Mouse (Mus musculus) cerebellum, postnatal 10 days (tissue): ENCODE measurements around the gene Slc44a3.

Source experiments
- DNase-seq, 2 experiments: peaks; one replicate each; pipeline ENCODE4 v3.0.0; 2021; ENCODE audit warnings: mixed read lengths in 2 of 2

Gene Slc44a3

DNA sequence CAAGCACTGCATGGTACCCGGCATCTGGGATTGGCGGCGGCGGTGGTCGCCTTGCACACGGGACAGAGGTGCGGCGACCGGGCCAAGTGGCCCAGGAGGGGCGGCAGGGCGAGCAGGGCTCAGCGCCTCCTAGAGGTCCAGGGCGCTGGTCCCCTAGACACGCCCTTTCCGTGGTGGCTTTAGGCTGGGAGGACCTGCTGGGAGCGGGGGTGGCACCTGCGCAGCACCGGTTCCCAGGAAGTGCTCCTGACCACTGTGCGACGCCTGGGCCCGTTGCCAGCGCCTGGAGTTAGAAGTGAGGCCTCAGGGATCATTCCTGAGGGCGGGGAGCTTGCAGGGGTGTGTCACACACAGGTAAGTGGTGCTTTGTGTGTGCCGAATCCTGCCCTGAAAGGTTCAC lies at the start of gene Slc44a3:
Gene Slc44a3, minus strand, starts transcription at position 229 of the 400 bp plus-strand sequence.
- DNase-seq: peak; percentile 43 to 45

DNA sequence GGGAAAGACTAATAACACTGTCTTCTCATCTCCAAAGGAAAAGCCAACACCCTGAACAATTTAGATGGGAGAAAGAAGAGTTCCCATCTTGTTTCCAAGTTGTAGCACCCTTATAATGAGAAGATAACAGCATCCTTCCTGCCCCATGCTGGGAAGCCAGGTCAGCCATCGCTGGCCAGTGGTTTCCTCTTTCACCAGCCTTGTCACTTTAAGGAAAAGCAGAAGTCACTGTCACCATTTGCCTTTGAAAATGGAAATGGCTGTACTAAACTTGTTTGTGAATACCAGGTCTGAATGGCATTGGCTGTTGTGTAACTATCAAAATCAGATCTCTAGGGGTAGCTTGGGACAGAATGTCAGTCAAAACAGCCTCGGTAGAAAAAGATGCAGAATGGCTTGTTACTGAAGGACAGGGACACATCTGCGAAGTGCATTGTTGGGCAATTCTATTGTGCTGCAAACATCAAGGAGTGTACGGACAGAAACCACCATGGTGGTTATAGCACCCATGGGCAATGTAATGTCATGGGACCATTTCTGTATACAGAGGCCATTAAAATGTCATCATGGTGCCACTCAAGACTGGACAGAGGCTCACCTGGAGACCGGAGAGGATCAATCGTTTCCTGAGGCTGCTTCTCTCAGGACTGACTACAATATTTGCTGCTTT lies 47.8 kb upstream of the Slc44a3 start:
- DNase-seq: no peak

DNA sequence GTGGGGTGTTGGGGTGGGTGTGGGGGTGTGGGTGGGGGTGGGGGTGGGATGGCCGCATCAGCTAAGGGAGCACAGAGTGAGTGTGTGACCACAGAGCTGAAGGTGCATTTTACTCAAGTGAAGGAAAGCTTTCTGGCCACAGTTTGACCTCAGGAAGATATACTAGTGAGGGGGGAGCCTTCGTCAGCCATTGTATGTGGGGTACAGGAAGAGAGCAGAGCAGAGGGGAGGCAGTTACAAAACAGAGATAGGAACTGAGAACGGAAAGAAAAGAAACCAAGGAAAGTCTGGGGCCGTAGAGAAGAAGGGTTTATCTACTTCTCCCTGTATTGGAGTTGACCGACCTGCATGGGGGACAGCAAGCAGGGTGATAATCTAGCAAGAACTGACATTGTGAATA lies 47.2 kb upstream of the Slc44a3 start:
- DNase-seq: no peak

DNA sequence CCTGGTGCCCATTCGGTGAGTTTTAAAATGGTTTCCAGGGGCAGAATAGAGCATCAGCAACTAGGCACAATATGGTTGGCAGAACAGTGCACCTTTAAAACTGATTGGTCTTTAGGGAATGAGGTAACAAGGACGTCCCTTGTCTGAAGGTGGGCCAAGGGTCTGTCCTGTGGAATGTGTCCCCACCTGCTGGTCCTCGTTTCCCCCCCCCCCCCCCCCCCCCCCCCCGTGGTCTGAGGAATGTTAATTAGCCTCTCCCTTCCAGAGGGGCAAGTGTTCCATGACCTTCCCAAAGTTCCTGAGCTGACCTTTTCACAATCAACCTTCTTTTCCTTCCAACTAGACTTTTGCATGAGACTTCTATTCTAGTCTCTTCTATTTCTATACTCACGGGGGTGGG lies 46.5 kb upstream of the Slc44a3 start:
- DNase-seq: no peak

DNA sequence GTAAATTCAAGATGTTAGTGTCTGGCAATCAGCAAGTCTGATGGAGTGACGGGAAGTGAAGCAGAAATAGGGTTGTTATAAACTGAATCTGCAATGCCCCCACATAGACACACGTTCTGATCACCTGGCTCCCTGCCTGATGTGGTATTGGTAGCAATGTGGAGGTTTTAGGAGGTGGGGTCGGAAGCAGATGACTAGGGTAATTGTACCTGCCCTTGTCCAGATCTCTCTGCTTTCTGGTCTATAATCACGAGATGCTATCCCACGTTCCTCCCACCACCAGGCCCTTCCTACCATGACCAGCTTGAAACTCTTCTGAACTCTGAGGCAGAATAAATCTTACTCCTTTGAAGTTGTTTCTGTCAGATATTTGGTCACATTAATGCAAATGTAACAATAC lies 45.4 kb upstream of the Slc44a3 start:
- no peak for DNase-seq

DNA sequence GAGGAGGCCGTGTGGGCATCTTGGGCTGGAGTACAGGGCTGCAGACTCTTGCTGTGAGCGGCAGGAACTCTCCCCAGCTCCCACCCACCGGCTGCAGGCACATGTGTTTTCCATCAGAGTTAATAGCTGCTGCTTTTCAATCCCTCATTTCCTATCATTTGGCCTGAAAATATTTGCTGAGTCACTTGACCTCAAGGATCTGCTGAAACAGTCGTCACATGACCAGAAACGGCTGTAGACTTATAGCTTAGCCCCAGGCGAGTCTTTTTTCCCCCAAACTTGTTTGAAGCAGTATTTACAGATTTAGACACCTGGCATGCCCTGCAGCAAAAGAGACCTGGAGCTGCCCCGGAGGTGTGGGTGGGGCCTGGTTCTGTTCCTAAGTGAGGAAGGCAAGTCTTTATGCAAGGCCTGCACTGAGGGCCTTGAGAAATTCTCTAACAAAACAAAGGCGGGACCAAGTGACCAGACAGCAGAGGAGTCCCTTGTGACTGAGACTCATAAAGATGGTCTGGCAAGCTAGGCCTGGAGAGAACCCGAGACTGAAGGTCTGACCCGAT lies 44.9 kb upstream of the Slc44a3 start:
- DNase-seq: no peak

DNA sequence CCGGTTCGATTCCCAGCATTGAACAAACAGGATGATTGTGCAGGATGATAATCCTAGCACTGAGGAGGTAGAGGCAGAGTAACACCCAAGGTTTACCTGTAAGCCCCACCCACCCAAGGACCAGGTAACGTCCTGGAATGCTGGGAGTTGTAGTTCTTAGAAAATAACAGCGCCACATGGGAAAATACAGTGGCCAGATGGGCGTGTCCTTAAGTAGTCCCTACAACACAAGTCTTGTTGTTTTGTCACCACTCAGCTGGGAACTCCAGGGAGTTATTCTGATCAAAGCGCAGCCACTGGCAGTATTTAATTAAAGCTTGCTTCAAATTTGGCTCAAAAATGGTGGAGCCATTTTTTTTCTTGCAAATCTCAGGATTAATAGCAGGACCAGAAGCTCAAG lies 44.2 kb upstream of the Slc44a3 start:
- DNase-seq: no peak

DNA sequence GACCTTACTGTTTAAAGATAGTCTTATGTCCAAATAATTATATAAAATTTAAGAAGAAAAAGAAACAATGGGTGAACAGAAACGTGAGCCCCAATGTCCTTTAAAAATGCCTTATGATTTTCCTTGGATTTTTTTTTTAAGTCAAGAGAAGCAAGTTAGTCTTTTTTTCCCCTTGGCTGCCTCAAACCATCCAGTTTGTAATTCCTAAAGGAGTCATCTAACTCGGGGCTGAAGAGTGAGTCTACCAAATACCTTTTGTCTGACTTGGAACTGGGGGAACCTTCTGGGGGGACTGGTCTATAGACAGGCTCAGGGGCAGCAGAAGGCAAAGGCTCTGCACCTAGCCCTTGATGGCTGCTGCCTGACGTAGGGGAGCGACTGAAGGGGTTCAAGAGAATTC lies 42.2 kb upstream of the Slc44a3 start:
- DNase-seq: no peak

DNA sequence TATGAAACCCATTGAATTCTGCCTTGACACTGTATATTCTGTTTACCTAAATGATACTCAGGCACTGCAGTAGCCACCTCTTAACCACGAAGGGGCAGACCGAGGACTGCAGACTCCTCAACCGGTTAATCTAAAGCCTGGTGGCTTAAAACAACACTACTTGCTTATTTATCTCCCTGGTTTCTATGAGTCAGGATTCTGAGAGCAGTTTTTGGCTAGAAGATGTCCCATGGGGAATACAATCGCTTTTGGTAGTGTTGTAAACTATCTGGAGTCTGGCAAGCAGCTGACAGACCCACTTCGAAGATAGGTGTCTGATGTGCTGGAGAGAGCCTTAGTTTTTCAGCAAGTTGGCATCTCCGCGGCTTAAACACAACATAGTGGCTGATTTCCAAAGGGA lies 41.7 kb upstream of the Slc44a3 start:
- DNase-seq: no peak

DNA sequence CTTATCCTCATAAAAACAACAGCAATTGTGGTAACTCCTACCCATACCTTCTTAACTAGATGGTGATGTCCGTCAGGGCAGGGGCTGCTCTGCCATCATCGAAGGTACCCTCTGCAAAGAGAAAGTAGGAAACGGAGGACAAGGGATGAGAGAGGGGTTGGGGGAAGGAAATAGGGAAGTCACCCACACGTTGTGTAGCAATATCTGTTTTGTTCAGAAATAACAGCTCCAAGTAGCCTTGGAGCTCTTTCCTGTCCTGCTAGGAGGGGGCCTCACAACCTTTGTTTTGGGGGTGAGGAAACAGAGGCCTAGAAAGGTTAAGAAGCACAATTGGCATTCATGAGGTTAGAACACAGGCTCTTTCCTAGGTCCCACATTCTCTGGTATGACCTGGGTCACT lies 39.3 kb upstream of the Slc44a3 start:
- no peak for DNase-seq

DNA sequence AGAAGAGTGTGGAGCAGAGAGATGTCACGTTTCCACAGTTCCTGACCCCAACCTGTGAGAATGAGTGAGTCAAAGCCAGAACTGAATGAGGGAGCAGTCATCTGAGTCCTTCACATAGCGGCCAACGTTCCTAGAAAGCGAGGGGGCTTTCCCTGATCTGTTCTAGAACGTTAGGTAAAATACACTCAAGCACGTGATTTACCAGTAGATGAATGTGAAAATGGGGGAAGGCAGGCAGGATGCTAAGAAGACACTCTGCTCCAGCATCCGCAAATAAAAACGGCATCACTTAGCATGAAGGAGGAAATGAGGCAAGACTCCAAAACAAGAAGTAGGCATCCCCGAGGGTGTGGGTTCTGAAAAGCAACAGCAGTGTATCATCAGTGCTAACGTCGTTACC lies 38.4 kb upstream of the Slc44a3 start:
- DNase-seq: no peak

DNA sequence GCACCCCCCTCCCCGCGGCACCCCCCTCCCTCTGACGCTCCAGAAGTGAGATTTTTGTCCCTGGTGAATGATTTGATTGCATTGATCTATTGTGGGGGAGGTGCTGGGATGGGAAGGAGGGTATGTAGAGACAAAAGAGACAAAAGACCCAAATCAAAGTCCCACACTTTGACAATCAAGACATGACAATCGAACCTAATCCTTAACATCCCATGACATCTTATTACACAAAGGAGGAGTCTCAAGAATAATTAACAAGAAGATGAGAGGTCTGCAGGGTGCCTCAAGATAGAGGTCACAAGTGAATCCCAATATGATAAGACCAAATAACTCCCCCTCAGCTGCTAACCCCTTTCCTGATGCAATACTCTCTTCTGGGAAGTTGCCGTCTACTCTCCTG lies 37.6 kb upstream of the Slc44a3 start:
- DNase-seq: no peak

DNA sequence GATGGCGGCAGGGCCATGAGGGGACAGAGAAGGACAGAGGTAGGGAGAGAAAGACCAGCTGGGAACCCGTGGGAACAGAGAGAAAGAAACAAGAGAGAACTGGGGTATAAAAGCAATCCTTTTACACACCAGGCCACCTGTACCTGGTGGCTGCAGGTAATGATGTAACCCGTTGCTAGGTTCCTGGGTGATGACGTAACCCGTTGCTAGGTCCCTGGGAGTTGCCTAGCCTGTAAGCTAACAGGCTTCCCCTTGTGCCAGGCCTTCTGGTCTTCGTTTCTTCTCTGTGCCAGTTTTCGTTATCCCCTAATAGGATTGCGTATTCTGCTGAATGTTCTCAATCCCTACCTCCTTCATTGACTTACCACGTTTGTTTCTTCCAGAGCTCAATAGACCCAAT lies 36.8 kb upstream of the Slc44a3 start:
- no peak for DNase-seq

DNA sequence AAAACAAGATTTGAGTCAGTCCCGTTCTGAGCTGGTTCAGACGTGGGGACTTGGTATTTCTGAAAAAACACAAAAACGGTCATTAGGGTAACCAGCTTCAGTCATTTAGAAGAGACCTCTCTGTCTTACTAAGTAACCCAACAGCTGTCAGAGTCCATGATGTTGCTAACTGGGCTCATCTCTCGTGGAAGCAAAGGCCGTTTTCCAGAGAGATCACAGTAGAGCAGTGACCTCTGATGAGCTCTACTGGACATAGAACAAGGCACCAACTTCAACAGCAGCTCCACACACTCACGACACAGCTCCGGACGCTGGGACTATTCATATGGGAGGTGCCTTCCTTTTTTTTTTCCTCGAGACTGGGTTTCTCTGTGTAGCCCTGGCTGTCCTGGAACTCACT lies 35.7 kb upstream of the Slc44a3 start:
- no peak for DNase-seq

DNA sequence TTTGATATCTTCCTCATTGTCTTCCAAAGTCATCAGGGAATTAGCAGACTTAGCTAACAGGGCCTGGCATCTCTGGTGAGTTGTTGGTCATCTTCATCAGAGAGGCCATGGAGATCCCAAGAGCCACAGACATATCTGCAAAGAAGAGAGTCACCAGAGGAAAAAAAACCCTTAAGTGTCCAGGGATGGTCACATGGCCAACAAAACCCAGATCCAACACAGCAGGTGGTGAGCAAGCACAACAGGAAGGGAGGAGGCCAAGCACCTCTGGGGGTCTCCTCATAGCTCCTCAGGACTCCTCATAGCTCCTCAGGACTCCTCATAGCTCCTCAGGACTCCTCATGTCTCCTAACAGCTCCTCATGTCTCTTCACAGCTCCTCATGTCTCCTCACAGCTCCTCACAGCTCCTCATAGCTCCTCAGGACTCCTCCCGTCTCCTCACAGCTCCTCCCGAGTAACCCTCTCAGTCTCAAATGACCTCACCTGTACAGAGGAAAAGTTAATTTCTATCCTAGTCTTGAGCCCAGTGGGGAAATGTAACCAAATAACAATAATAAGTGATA lies 35.2 kb upstream of the Slc44a3 start:
- DNase-seq: no peak

DNA sequence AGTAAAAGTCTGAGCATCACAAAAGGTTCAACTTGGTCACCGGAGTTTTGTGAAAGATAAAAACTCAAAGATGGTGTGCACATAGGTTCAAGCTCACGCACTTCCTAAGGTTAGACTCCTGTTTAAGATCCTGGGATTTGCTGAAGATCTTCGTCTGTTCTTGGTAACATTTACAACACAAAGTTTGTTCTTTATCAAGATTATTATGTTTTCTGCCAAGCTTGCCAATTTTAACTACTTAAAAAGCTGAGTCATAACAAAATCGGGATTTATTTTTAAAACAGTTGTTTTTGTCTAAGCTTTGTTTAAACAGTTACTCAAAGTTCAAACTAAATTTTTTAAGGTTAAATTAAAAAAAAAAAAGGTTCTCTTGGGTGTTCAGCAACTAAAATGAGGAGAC lies 34.7 kb upstream of the Slc44a3 start:
- no peak for DNase-seq

DNA sequence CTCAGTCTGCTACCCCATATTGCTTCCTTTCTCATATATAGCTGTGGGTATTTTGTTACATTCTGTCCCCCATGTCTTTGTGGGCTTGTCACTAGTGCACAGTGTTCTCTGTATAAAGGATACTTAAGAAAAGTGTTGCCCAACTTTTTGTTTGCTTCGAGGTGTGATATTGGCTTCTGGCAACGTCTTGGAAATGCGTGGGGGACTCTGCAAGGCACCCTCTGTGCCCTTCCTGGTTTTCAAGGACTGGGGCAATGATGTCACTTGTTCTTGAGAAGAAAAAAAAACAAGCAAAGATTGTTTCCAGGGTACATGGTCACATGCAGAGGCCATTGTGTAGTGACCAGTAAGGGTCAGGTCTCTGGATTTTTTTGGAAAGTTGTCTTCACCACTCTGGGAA lies 29.6 kb upstream of the Slc44a3 start:
- DNase-seq: no peak

DNA sequence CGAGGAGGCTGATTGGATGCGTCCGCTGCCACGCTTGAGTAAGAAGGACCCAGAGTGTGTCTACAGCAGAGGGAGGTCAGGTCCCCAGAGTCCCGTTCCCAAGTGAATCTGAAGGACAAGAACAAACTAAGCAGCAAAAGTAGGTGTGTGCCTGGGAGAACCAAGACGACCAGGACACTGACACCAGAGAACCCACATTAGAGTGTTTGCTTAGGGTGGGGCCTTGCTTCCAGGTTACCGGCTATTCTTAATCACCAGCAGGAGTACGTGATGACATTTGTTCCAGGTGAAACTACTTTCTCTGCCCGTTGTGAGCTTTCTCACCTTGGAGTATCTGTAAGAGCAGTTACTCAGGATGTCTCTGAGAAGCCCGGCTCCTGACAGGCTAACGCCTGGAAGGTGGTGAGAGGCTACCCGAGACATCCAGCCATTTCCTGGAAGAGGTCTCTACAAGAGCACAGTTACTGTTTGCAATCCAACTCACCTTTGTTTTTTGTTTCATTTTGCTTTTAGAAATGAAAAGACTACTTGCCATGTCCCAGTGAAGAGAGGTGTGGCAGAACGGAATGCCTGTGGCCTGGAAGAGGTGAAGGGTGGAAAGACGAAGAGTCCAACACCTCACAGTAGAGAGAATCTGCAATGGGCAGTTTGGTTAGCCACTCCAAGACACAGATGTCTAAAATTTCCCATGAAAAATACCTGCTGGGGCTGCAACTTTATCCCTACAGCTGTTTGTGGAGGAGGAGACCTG lies 28.1 kb upstream of the Slc44a3 start:
- DNase-seq: no peak

DNA sequence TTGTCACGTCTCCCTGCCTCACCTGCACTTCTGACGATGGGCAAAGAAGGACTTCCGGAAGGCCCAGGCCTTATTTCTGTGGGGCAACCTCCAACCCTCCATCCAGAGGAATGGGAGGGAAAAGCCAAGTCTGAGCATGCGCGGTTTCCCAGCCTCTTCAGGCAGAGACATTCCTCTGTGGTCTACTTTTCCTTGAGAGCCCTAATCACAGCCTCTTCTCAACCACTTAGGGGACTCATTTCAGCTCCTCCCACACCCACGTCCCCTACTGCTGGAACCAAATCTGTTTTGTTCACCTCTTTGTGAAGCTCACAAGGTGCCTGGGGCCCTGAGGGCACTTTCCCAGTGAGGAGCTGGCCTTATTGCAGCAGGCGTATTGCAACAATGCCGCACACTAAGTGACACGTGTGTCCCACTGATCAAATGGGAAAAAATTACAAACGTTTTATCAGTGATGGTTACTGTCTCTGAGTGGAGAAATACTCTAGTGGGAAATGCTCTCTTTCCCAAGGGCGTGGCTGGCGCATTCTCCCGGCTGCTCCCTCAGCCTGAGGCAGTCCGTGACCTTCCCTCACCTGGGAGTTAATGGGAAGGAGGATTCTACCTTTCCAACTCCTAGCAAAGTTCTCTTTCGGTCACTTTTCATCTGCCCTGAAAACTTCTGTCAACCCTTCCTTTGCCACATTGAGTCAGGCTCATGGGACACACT lies 27.4 kb upstream of the Slc44a3 start:
- no peak for DNase-seq

DNA sequence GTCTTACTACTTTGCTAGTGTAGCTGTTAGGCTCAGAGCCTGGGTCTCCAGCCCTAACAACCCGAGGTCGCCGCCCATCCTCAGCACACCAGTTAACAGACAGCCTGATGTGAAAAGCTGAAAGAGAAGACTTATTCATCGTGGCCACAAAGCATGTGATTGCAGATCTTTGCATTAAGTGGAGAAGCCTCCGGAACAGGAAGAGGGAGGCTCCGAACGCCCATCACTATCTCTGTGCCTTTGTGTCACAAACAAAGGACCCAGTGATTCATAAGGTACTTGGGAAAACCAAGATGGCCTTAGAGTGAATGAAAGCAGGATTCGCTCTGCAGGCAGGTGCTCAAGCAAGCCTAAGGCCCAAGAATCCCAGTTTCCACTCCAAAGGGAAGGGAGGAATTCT lies 26.7 kb upstream of the Slc44a3 start:
- DNase-seq: no peak

DNA sequence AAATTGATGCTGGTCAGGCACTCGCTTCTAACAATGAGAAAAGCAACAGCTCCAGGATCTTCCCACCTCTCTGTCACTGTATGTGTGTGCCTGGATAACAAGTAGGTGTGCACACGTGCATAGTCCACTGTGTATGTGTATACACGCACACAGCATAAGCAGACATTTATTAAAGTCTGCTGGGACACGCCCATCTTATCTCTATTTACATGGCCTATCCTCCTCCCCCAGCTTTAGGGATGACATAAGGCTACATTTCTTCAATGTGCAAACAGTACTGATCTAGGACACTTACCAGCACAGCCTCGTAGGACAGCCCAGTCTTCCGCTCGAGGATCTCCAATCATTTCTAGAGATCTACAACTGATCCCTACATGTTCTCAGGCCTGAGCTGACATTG lies 24.1 kb upstream of the Slc44a3 start:
- no peak for DNase-seq

DNA sequence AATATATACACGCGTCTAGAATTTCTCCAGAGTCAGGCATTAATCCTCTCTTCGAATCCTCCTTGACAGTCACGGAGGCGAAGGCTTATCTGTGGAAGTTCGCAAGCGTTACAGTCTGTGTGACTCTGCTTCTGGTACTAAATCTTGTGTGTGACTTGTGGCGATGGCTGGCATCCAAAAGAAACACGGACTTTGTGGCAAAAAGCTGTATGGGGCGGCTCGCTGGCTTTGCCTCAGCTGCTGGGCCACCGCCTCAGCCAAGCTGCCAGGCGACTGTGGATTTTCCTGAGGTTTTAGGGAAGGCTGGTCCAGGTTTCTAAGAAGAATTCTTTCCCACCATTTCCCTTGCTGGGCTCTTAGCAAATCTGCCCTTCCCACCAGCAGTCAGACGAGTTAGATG lies 21.1 kb upstream of the Slc44a3 start:
- DNase-seq: peak; percentile 16 to 33

DNA sequence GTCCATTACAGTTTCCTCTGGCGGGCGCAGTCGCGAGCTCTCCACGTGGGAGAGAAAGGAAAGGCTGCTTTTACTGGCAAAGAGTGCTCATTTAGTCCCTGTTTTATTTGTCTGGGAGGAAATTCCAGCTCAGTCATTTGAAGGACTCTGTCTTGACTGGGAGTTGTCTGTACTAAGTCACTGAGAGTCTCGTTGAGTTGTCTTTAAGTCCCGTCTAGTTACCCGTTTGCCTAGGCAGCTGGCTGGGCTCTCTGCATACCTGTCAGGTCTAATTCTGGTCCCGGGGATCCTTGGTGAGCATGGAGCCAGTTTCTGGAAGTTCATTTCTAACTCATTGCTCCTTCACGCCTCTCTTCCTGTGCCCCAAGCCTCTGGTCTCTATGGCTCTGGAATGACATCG lies 20.5 kb upstream of the Slc44a3 start:
- no peak for DNase-seq

DNA sequence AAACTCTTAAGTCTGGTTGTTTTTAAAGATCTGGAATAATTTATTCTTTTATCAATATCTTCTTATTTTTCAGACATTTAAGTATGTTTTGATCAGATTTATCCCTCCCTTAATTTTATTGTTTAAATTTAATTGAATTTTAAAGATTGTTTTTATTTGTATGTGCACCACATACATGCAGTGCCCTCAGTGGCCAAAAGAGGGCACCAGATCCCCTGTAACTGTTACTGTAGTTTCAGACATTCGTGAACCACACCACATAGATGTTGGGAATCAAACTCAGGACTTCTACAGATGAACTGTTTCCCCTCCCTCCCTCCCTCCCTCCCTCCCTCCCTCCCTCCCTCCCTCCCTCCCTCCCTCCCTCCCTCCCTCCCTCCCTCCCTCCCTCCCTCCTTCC lies 18.2 kb upstream of the Slc44a3 start:
- peak; percentile 78 to 83 for DNase-seq
